Mouse (Mus musculus) heart, postnatal 0 days (tissue): ENCODE measurements at regions not wholly inside any gene's neighbourhood (a gene's known extent, or its start where the extent isn't known, plus 50 kb on each side); places are given as distances from the start of the nearest gene placed in this dataset.

Source experiments
- ATAC-seq: fragments of 200-750 bp; cut with Nextera tagmentation; 2 replicates; pipeline ENCODE4 v1.8.0; 2017; ENCODE audit warnings: low read depth, moderate number of reproducible peaks, moderate library complexity; ENCODE audit not compliant: insufficient read depth
- DNase-seq: peaks from one replicate; pipeline ENCODE4 v3.0.0-alpha.2; 2016; ENCODE audit warnings: low spot score
- H3K27ac ChIP-seq: fragments of 300-500 bp; sonication (generic); 2 replicates; pipeline ENCODE4 v1.5.1; 2014; ENCODE audit warnings: low read depth, mild to moderate bottlenecking
- H3K27me3 ChIP-seq: fragments of 300-500 bp; sonication (generic); 2 replicates; pipeline ENCODE4 v1.6.1; 2014; ENCODE audit warnings: low read length, mixed read lengths; ENCODE audit not compliant: control insufficient read depth, insufficient read depth
- H3K36me3 ChIP-seq: fragments of 300-500 bp; sonication (generic); replicated peaks from 2 replicates; pipeline ENCODE4 v1.6.1; 2014; ENCODE audit warnings: low read length, mixed read lengths; ENCODE audit not compliant: control insufficient read depth, insufficient read depth
- H3K4me1 ChIP-seq: fragments of 300-500 bp; sonication (generic); 2 replicates; pipeline ENCODE4 v1.6.1; 2014; ENCODE audit warnings: antibody characterized with exemption; ENCODE audit not compliant: control insufficient read depth, insufficient read depth
- H3K4me2 ChIP-seq: fragments of 300-500 bp; sonication (generic); 2 replicates; pipeline ENCODE4 v1.6.1; 2014; ENCODE audit warnings: low read depth, mild to moderate bottlenecking, low read length, moderate library complexity
- H3K4me3 ChIP-seq: fragments of 300-500 bp; sonication (generic); 2 replicates; pipeline ENCODE4 v1.5.1; 2014; ENCODE audit warnings: low read depth, low read length
- H3K9ac ChIP-seq: fragments of 300-500 bp; sonication (generic); replicated peaks from 2 replicates; pipeline ENCODE4 v1.6.1; 2014; ENCODE audit warnings: low read depth, low read length, mixed read lengths
- H3K9me3 ChIP-seq: fragments of 300-500 bp; sonication (generic); replicated peaks from 2 replicates; pipeline ENCODE4 v1.6.1; 2016; ENCODE audit warnings: low read length; ENCODE audit not compliant: control insufficient read depth
- CTCF ChIP-seq: IDR thresholded peaks from 2 replicates; pipeline ENCODE4 v1.5.1; 2016; ENCODE audit warnings: antibody characterized with exemption, control low read depth, low read depth
- EP300 ChIP-seq: IDR thresholded peaks from 2 replicates; pipeline ENCODE4 v1.6.1; 2016; ENCODE audit warnings: antibody characterized with exemption, low read depth
- WGBS: fragments of 180-500 bp; shearing (Covaris S2); extraction: QIAGEN DNeasy Blood & Tissue Kit; methylation state at CpG from one replicate; pipeline ENCODE4 v1.1.7; 2014; 5-methylcytosine and 5-hydroxymethylcytosine counted together

GRCm38 (mm10) chr13:91274131-91274530 lies 50.4 kb upstream of the Atg10 start:
- TF ChIP-seq CTCF (no peak), EP300 (no peak)

GRCm38 (mm10) chr13:91274615-91275014 lies 50.8 kb upstream of the Atg10 start:
- TF ChIP-seq CTCF (no peak), EP300 (no peak)
- DNase-seq (peak; percentile 22), ATAC-seq (peak; percentile 8; the same call in 1 of the 2 replicates)
- no peak overlapping the region for H3K4me3 ChIP-seq
- H3K27me3 ChIP-seq = no peaks in the 10 kb centered on the region
- H3K4me2 ChIP-seq = no peak overlapping the region
- no peaks in the 10 kb centered on the region for H3K36me3 ChIP-seq
- no peak overlapping the region for H3K9ac ChIP-seq
- H3K9me3 ChIP-seq = no peaks in the 10 kb centered on the region
- 50% methylated on average over 6 of the region's 6 CpGs for WGBS
- H3K27ac ChIP-seq = no peak overlapping the region
- no peaks in the 10 kb centered on the region for H3K4me1 ChIP-seq

More at GRCm38 (mm10) chr13:91274131-91274530, 50.4 kb upstream of the Atg10 start:
- no peaks in the 10 kb centered on the region for H3K27me3 ChIP-seq
- no peaks in the 10 kb centered on the region for H3K4me1 ChIP-seq
- H3K9ac ChIP-seq = no peak overlapping the region
- H3K4me2 ChIP-seq = no peak overlapping the region
- H3K9me3 ChIP-seq = no peaks in the 10 kb centered on the region
- 70% methylated on average over 1 of the region's 1 CpGs for WGBS
- DNase-seq (no peak), ATAC-seq (no peak)
- no peaks in the 10 kb centered on the region for H3K36me3 ChIP-seq
- H3K27ac ChIP-seq = no peak overlapping the region
- H3K4me3 ChIP-seq = no peak overlapping the region

- Histone ChIP-seq H3K36me3 (no peaks in the 10 kb centered on the region), H3K9ac (no peak overlapping the region), H3K27ac (no peak overlapping the region), H3K4me1 (no peaks in the 10 kb centered on the region), H3K9me3 (no peaks in the 10 kb centered on the region), H3K4me2 (no peak overlapping the region), H3K27me3 (no peaks in the 10 kb centered on the region), H3K4me3 (no peak overlapping the region)
- DNase-seq (no peak), ATAC-seq (no peak)
- 85% methylated on average over 3 of the region's 3 CpGs for WGBS
- TF ChIP-seq EP300 (no peak), CTCF (no peak)
Measured at GRCm38 (mm10) chr13:91279487-91279886, 55.7 kb upstream of the Atg10 start.

GRCm38 (mm10) chr13:91295552-91296170 lies 71.9 kb upstream of the Atg10 start:
- no peak for TF ChIP-seq CTCF
- no peak for TF ChIP-seq EP300
- Histone ChIP-seq H3K36me3 (no peaks in the 10 kb centered on the region), H3K27me3 (no peaks in the 10 kb centered on the region), H3K9me3 (peaks cover 4% of the 10 kb centered on the region), H3K9ac (no peak overlapping the region), H3K27ac (no peak overlapping the region), H3K4me2 (no peak overlapping the region), H3K4me3 (no peak overlapping the region), H3K4me1 (no peaks in the 10 kb centered on the region)
- 60% methylated on average over 7 of the region's 7 CpGs for WGBS
- ATAC-seq (no peak), DNase-seq (no peak)

GRCm38 (mm10) chr13:91296521-91297160 lies 72.9 kb upstream of the Atg10 start:
- TF ChIP-seq EP300 (no peak), CTCF (no peak)
- no peak overlapping the region for H3K4me2 ChIP-seq
- H3K9ac ChIP-seq = no peak overlapping the region
- ATAC-seq (no peak), DNase-seq (no peak)
- peaks cover 4% of the 10 kb centered on the region for H3K9me3 ChIP-seq
- no peak overlapping the region for H3K4me3 ChIP-seq
- H3K27me3 ChIP-seq = no peaks in the 10 kb centered on the region
- H3K27ac ChIP-seq = no peak overlapping the region
- no peaks in the 10 kb centered on the region for H3K4me1 ChIP-seq
- H3K36me3 ChIP-seq = no peaks in the 10 kb centered on the region
- 54% methylated on average over 5 of the region's 5 CpGs for WGBS
